Mouse (Mus musculus): ENCODE results near the gene Pigw.
"Not testable (repeated sequence)": the region's sequence is repeated elsewhere in the genome, so short reads cannot be mapped to it uniquely, and the experiment has no call there.

GRCm38 (mm10) chr11:84829495-84829894, 50.6 kb downstream of the Pigw start:
- TF ChIP-seq CTCF (IDR thresholded peaks at IDR 0.05; ENCODE audit: borderline replicate concordance, control insufficient read depth, extremely low read depth, insufficient read depth, low read length, poor library complexity); POLR2A (IDR thresholded peaks at IDR 0.05; ENCODE audit: control insufficient read depth, extremely low read depth, insufficient read depth, low read length, poor library complexity): not testable (repeated sequence)
